Mouse (Mus musculus): ENCODE results near the gene Crtac1.

Crtac1 gene

DNA sequence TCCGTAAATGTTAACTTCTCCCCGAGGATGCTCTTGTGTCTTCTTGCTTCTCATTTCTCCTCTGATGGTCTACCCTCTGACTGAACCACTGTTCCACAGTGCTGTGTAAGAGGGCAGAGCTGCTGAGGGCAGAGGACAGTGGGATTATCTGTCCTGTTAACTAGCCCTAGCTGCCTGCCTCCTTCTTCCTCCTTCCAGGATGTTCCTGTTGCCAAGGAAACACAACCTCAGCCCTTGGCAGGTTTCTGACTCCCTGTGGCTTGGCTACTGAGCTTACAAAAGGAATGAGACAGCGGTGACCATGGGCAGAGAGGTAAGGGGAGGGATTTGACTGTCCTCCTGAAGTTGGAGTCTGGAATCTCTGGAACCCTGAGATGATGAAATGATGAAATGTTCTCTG lies 152.0 kb downstream of the Crtac1 start:
- DNase-seq (ENCODE audit: low read depth) = no peak

GRCm38 (mm10) chr19:42278461-42278860 lies 153.1 kb downstream of the Crtac1 start:
- DNase-seq (ENCODE audit: low read depth) = no peak

GRCm38 (mm10) chr19:42277288-42277687 lies 154.3 kb downstream of the Crtac1 start:
- DNase-seq (ENCODE audit: low read depth) = peak; percentile 15

DNA sequence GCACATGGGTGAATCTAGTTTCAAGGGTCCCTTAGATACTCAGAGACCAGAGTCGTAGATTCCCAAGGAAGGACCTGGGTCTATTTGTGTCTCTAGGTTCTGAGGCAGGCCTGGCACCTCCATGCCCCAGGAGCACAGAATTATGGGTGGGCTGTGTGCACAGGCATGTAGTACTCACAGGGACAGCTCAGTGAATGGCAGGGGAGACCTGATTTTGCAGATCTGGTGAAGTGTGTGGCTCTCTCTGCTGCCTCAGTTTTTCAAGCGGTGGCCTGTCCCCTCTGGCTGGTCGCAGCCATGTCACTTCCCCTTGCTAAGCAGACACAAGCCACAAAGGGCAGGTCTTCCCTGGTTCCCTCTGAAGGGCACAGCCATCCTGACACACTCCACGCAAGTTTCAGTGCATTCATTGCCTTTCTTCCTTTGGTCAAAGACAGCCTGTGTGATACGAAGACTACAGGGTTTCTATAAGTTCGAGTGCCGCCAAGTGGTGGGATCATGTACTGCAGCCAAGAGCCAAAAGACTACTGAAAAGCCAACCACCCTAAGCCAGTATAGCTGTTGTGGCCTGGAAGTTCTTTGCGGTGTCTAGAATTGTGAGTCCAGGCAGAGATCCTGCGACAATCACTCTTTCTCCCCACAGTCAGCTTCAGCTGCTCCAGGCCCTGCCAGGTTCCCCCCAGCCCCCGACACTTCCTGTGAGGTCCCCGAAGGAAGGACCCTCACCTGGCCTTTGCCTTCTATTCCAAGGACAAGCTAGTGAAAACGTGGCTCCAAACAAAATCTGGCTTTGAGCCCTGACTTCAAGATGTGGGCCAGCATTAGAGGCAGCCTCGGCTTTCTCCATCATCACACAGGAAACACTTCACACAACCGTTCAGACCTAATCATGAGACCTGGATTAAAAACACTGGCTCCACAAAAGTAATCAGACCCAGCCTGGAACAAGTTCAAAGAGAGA lies 159.3 kb downstream of the Crtac1 start:
- peak; percentile 95 for DNase-seq (ENCODE audit: low read depth)

DNA sequence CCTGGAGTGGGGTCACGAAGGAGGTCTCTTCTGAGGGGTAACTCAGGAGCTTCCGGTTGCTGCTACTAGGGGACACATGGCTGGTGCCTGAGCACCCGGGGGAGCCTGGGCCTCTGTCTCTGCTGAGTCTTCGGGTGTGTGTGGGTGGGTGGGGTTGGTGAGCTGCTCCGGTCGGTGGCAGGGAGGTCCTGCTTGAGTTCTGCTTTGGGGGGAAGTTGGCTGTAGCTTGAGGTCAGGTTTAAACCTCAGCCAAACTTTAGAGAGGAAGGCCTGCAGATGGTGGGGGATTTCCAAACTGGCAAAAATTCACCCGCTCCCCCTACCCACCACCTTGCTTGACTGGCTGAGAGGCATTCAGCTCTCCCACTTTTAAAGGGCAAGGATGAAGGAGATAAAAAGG lies 160.4 kb downstream of the Crtac1 start:
- DNase-seq (ENCODE audit: low read depth) = no peak

- DNase-seq (ENCODE audit: low read depth) = no peak
These were observed 161.5 kb downstream of the Crtac1 start for GRCm38 (mm10) chr19:42270119-42270518.

DNA sequence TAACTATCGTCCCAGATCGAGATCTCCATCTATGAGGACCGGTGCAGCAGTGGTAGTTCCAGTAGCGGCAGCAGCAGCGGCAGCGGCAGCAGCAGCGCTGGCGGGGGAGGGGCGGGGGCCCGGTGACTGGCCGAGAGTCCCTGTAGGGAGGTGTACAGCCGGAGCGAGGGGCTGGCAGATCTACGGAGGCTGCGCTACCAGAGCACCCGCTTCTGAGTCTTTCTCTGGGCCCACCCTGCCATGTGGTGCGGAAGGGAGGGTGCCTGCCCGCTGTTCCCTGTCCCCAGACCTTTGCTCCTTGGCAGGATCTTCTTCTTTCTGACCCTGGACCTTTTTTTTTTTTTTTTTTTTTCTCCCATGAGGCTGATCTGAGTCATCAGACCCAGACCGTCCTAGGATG lies 163.2 kb downstream of the Crtac1 start:
- no peak for DNase-seq (ENCODE audit: low read depth)

DNA sequence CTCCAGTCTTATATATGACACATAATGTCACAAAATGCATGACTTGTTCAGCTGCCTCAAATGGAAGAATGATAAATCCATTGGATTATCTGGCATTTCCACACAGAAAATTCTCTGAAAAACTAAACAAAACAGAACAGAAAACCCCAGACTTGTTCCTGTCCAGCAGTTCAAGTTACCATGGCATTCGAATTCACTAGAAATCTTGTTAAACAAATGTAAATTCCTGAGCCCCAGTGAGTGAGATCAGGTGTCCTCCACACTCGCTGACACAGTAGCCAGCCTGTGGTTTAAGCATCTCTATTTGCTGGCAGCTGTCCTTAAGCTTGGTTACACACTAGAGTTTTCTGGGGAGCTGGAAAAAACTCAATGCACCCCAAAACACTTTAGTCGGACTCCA lies 168.1 kb downstream of the Crtac1 start:
- DNase-seq (ENCODE audit: low read depth) = peak; percentile 36

DNA sequence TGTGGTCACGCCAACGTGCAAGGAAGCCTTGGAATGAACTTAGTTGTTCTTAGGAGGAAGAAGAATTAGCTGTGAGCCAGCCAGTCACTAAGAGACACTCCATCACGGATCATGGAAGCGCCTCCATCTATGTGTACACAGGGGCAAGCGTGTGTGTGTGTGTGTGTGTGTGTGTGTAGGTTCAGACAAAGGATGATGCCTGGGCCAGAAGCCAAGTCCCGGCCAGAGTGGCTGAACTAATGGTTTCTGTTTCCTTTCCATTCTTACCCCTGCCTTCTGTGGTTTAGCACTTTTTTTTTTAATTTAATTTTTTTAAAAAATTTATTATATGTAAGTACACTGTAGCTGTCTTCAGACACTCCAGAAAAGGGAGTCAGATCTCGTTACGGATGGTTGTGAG lies 171.1 kb downstream of the Crtac1 start:
- no peak for DNase-seq (ENCODE audit: low read depth)

GRCm38 (mm10) chr19:42258596-42258995 lies 173.0 kb downstream of the Crtac1 start:
- DNase-seq (ENCODE audit: low read depth) = peak; percentile 88

DNA sequence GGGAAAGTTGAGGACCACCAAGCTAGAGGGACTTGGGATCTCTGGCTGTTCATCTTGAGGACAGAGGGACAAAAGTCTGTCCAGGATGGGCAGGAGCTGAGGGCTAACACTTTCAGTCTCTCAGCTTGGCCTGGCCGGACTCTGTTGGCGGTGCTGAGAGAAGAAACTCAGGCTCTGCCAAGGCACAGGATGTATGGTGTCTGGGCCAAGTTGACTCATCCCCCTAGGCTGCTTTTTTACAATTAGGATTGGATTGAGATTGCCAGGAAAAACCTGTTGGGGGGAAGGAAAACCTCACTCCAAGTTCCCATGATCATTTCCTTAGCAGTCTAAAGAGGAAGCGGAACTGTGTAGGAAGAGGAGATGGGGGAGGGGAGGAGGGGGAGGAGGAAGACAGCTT lies 173.6 kb downstream of the Crtac1 start:
- DNase-seq (ENCODE audit: low read depth) = peak; percentile 94

GRCm38 (mm10) chr19:42257241-42257635 lies 174.3 kb downstream of the Crtac1 start:
- no peak for DNase-seq (ENCODE audit: low read depth)

- DNase-seq (ENCODE audit: low read depth) = peak; percentile 85
These were observed 174.9 kb downstream of the Crtac1 start for GRCm38 (mm10) chr19:42256611-42257240.

DNA sequence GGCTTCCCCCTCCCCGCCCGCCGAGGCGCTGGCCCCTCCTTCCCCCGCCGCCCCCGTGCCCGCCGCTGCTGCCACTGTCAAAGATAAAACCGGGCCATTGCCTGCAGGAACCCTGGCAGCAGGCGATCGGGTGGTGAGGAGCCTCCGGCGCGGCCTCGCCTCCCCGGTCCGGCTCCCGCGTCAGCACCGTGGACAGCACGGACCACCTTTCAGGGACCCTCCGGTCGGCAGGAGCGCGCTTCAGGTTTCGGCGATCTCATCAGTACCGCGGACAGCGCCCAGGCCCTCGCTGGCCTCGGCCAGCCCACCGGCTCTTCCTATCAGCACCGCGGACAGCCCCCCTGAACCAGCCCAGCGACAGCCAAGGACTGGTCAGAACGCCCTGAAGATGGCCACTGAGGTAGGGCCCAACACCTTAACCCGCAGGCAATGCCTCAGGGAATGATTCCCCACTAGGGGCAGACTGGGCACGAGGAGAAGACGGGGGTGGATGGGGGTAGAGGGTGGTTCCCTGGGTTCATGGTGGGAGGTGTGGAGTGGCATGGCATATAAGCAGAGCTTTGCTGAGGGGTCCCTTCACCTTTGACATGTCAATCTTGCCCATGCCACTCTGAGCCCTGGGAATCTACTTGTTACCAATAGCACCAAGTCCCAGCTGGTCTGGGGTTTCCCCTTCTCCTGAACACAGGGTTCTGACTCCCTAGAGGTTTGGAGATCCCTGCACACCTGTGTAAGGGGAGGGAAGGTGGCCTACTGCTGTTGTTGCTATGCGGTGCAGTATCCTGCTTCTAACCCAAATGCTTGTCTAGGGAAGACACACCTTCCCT lies 175.6 kb downstream of the Crtac1 start:
- peak; percentile 62 for DNase-seq (ENCODE audit: low read depth)

- no peak for DNase-seq (ENCODE audit: low read depth)
These were observed 176.2 kb downstream of the Crtac1 start for GRCm38 (mm10) chr19:42255438-42255783.

DNA sequence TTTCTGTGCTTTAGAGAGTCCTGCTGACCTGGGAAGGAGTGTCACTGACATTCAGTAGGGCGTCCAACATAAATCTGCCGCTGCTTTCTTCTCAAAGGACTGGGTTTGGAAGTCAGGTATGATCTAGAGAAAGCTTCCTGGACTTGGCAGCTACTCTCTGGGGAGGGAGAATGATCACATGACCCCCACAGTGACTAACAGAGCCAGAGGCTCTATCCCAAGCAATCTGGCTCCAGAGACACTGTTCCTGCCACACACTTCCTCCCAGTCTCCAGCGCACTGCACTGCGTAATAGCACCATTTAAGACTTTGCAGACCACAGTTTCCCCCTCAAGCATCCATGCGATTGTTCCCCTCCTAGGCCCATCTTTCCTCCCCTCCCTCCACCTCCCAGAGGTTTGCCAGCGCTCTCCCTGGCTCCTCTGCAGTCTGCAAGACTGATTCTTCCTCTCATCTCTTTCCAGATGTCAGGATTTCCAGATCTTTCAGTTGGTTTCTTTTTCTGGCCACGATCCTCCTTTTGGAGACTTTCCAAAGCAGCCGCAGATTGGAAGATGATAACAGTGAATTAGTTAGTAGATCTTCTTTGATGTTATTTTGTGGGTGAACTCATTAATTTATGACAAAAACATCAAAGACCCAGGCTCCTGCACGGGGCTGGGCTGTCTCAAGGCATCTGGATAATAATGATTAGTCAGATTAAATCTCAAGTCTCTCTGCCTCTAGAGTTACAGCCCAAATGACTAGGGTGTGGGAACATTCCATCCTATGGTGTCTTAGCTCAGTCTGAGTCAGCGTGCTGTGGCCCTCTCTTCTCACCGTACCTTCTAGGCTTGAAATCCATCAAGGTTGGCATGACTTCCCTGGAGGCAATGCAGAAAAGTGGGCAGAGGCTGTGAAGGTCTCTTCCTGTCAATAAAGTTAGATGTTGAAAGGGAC lies 181.3 kb downstream of the Crtac1 start:
- DNase-seq (ENCODE audit: low read depth) = peak; percentile 62

- no peak for DNase-seq (ENCODE audit: low read depth)
These were observed 184.1 kb downstream of the Crtac1 start, which contains the start of gene Golga7b for GRCm38 (mm10) chr19:42247519-42247918. Golga7b (plus strand) TSS chr19:42247574.

DNA sequence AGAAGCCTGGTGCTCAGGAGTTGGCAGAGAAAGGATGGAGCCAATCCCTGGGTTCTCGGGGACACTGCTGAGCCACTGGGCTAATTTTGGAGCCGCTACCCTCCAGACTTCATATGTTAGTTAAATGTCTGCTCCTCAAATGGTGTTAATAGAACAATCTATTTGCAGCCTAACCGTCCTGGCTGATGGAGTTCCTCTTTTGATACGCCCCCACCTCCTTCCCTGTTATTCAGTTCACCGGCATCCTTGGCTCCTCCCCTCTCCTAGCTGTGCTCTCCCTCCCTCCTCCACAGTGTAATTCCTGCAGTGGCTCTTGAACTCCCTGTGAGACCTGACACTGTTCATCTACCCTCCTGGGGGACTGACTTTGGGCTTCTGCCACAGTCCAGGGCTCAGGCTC lies 185.0 kb downstream of the Crtac1 start:
- peak; percentile 29 for DNase-seq (ENCODE audit: low read depth)

- DNase-seq (ENCODE audit: low read depth) = peak; percentile 85
These were observed 188.2 kb downstream of the Crtac1 start for GRCm38 (mm10) chr19:42243401-42243800.

DNA sequence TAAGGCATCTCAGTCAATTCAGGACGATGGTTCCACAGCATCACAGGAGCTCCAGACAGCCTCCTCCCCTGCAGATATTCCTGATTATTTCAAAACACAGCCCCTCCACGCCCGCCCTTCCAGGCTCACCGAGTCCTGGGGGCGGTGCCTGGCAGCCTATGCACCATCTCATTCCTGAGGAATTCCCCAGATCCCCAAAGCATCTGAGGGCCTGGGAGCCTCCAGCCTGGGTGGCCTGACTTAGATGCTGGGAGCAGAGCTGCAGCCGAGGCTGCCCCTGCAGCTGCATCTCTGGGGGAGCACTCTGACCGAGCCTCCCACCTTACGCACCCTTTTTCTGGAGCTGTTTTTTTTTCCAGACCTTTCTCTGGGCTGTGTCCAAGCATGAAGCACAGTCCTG lies 190.7 kb downstream of the Crtac1 start:
- peak; percentile 93 for DNase-seq (ENCODE audit: low read depth)

GRCm38 (mm10) chr19:42238341-42238715 lies 193.3 kb downstream of the Crtac1 start:
- peak; percentile 76 for DNase-seq (ENCODE audit: low read depth)

Measured in NIH3T3 (cell line).